Mouse (Mus musculus) heart, adult 2 months (tissue): Measurements from ENCODE around the gene Gm27027.

Experiments used
- CTCF ChIP-seq: fragments of 200-600 bp; IDR thresholded peaks from 2 replicates; pipeline ENCODE4 v1.8.1; 2022; ENCODE audit warnings: antibody characterized with exemption, mild to moderate bottlenecking, moderate library complexity
- EP300 ChIP-seq: fragments of 200-500 bp; IDR thresholded peaks from 2 replicates; pipeline ENCODE4 v1.6.1; 2011; ENCODE audit warnings: low read depth, low read length, control low read depth; ENCODE audit not compliant: insufficient read depth
- POLR2A ChIP-seq: fragments of 200-500 bp; IDR thresholded peaks from 2 replicates; pipeline ENCODE4 v1.6.1; 2011; ENCODE audit warnings: mild to moderate bottlenecking, low read depth, low read length, control low read depth; ENCODE audit not compliant: insufficient read depth

DNA sequence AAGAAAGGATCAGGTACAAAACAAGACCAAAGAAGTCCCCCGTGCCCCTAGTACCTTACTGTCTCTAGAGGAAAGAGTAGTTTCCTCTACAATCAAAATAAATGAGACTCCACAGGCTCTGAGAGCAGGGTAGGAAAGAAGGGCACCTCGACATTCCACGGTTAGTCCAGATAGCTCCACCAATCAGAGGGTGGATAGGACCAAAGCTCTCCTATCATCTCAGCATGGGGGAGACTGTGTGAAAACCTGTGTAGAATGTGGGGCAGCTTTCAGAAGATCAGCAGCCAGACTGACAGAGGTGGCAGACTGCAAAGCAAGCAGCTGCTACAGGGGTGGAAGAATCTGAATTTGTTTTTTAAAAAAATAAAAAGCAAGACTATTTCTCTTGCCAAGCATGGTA is 3.3 kb downstream of the Gm27027 start:
- TF ChIP-seq POLR2A (no peak), CTCF (no peak), EP300 (no peak)
